ENCODE assay signal across 10 mouse cellular contexts in genomic region chr14:47911546-47912545, GRCm38 (mm10).
DNase-seq lines count a peak whose midpoint lies in the region; ATAC-seq and TF ChIP-seq lines count a peak whose summit lies in the region.
"Had no signal": no experiment of that assay in that cellular context is flagged by ENCODE, and none has a peak within 500 bp of the region (broad histone marks: within the 10 kb centered on the region; RNA-seq: fewer than 3 reads in every experiment).

No protein-coding gene starts in this region.

- H3K27ac ChIP-seq in heart, adult 2 months = no peak overlapping the region
- H3K27ac ChIP-seq in heart, embryonic 10.5 days = no peak overlapping the region
- H3K27ac ChIP-seq in midbrain, embryonic 16.5 days (ENCODE audit: low read length) = no peak overlapping the region
- no peak overlapping the region for H3K27ac ChIP-seq in intestine, embryonic 15.5 days
- H3K27ac ChIP-seq: embryonic facial prominence, embryonic 12.5 days; limb, embryonic 13.5 days had no signal

- 69% methylated on average over 9 of the region's 9 CpGs for WGBS in heart, adult 2 months
- WGBS in heart, embryonic 10.5 days = 73% methylated on average over 9 of the region's 9 CpGs
- WGBS in midbrain, embryonic 16.5 days = 60% methylated on average over 9 of the region's 9 CpGs
- WGBS in intestine, embryonic 15.5 days = 74% methylated on average over 9 of the region's 9 CpGs

- no peak overlapping the region for H3K4me3 ChIP-seq in heart, adult 2 months
- no peak overlapping the region for H3K4me3 ChIP-seq in heart, embryonic 10.5 days
- no peak overlapping the region for H3K4me3 ChIP-seq in midbrain, embryonic 16.5 days (ENCODE audit: low read depth, low read length)
- H3K4me3 ChIP-seq in intestine, embryonic 15.5 days (replicated peaks) = no peak overlapping the region
- H3K4me3 ChIP-seq: embryonic facial prominence, embryonic 12.5 days; limb, embryonic 13.5 days had no signal

- no peak overlapping the region for H3K9ac ChIP-seq in heart, adult 2 months (ENCODE audit: low read depth, low read length)
- no peak overlapping the region for H3K9ac ChIP-seq in midbrain, embryonic 16.5 days (ENCODE audit: low read depth, low read length)
- H3K9ac ChIP-seq in intestine, embryonic 15.5 days = no peak overlapping the region
- H3K9ac ChIP-seq: embryonic facial prominence, embryonic 12.5 days; limb, embryonic 13.5 days had no signal

- H3K4me2 ChIP-seq in midbrain, embryonic 16.5 days (ENCODE audit: low read length) = no peak overlapping the region
- no peak overlapping the region for H3K4me2 ChIP-seq in intestine, embryonic 15.5 days (replicated peaks)
- H3K4me2 ChIP-seq: embryonic facial prominence, embryonic 12.5 days; limb, embryonic 13.5 days had no signal

- H3K4me1 ChIP-seq in heart, adult 2 months (ENCODE audit: control insufficient read depth, insufficient read depth, low read length) = no peaks in the 10 kb centered on the region; the same call in 1 of the 2 replicates
- peaks cover 16% of the 10 kb centered on the region for H3K4me1 ChIP-seq in heart, embryonic 10.5 days
- peaks cover 22% of the 10 kb centered on the region for H3K4me1 ChIP-seq in midbrain, embryonic 16.5 days (ENCODE audit: control insufficient read depth, insufficient read depth, low read length)
- no peaks in the 10 kb centered on the region for H3K4me1 ChIP-seq in intestine, embryonic 15.5 days (replicated peaks)

- H3K9me3 ChIP-seq in heart, embryonic 10.5 days = no peaks in the 10 kb centered on the region
- no peaks in the 10 kb centered on the region for H3K9me3 ChIP-seq in midbrain, embryonic 16.5 days (replicated peaks; ENCODE audit: control insufficient read depth, low read length, poor library complexity, severe bottlenecking)
- no peaks in the 10 kb centered on the region for H3K9me3 ChIP-seq in intestine, embryonic 15.5 days
- H3K9me3 ChIP-seq: embryonic facial prominence, embryonic 12.5 days; limb, embryonic 13.5 days had no signal

- H3K27me3 ChIP-seq in heart, adult 2 months (ENCODE audit: control insufficient read depth, insufficient read depth, low read length) = no peaks in the 10 kb centered on the region; the same call in 1 of the 2 replicates
- no peaks in the 10 kb centered on the region for H3K27me3 ChIP-seq in heart, embryonic 10.5 days (ENCODE audit: insufficient read depth, poor library complexity, severe bottlenecking)
- H3K27me3 ChIP-seq in midbrain, embryonic 16.5 days (ENCODE audit: control insufficient read depth, insufficient read depth, low read depth, low read length) = no peaks in the 10 kb centered on the region
- no peaks in the 10 kb centered on the region for H3K27me3 ChIP-seq in intestine, embryonic 15.5 days (replicated peaks)
- H3K27me3 ChIP-seq: embryonic facial prominence, embryonic 12.5 days; limb, embryonic 13.5 days had no signal

- no peaks in the 10 kb centered on the region for H3K36me3 ChIP-seq in heart, adult 2 months (ENCODE audit: control insufficient read depth, insufficient read depth, low read length)
- no peaks in the 10 kb centered on the region for H3K36me3 ChIP-seq in heart, embryonic 10.5 days
- H3K36me3 ChIP-seq in midbrain, embryonic 16.5 days (ENCODE audit: control insufficient read depth, insufficient read depth, low read length) = no peaks in the 10 kb centered on the region
- H3K36me3 ChIP-seq in intestine, embryonic 15.5 days = no peaks in the 10 kb centered on the region
- H3K36me3 ChIP-seq: embryonic facial prominence, embryonic 12.5 days; limb, embryonic 13.5 days had no signal

- TF ChIP-seq EP300 in heart, adult 2 months (IDR thresholded peaks at IDR 0.05; ENCODE audit: insufficient read depth, low read depth, low read length) = no peak

- DNase-seq in heart, adult 2 months = peak; percentile 26 to 28
- DNase-seq in heart, embryonic 10.5 days (ENCODE audit: low spot score) = no peak
- peak; percentile 63 for DNase-seq in fibroblast of lung, adult 2 months (ENCODE audit: low read depth)
- peak; percentile 76 for DNase-seq in layer of hippocampus, adult 11-12 months (ENCODE audit: low spot score)
- no peak for DNase-seq in lung, postnatal 10 days

- TF ChIP-seq POLR2A in heart, adult 2 months (IDR thresholded peaks at IDR 0.05; ENCODE audit: insufficient read depth, low read depth, low read length) = no peak

- ATAC-seq in midbrain, embryonic 16.5 days = peak; percentile 76
- no peak for ATAC-seq in activated CD4-positive, CD25-positive, alpha-beta regulatory T cell, adult 4 months
- ATAC-seq in intestine, embryonic 15.5 days = no peak

- no peak for TF ChIP-seq CTCF in heart, adult 2 months (IDR thresholded peaks at IDR 0.05)

- intact Hi-C loops in heart, adult 2 months (cut with DNase I) = no loop called here

- no peaks in the 10 kb centered on the region for H3K79me2 ChIP-seq in heart, adult 2 months (replicated peaks; ENCODE audit: control insufficient read depth, insufficient read depth, low read length)

Comparison
In these comparisons a context has a peak if more than half of its experiments do, and no peak if none do; other contexts are left out.
1. DNase-seq: peak in heart, adult 2 months (2 of 2), fibroblast of lung, adult 2 months (single experiment) and layer of hippocampus, adult 11-12 months (single experiment); none in heart, embryonic 10.5 days (single experiment) and lung, postnatal 10 days (single experiment).